Mouse (Mus musculus): Measurements from ENCODE around the gene Gba2.

- no peak for TF ChIP-seq POLR2A (IDR thresholded peaks at IDR 0.05; ENCODE audit: borderline replicate concordance, extremely low read depth, insufficient read depth, insufficient read length, poor library complexity, severe bottlenecking)
- TF ChIP-seq CTCF (IDR thresholded peaks at IDR 0.05; ENCODE audit: borderline replicate concordance, extremely low read depth, insufficient read depth, insufficient read length): no peak
These were observed 7.2 kb downstream of the Gba2 start for GRCm38 (mm10) chr4:43571395-43572045.

Measured in brain, embryonic 14.5 days (tissue).